Mouse (Mus musculus) gastrocnemius, postnatal 10 days (tissue): ENCODE data around the gene Lrrn4. TPM values are rescaled to one million over a fixed set of nuclear protein-coding genes. Genes with fewer than 3 reads are reported as not detected.

Source experiments
- DNase-seq: peaks from one replicate; pipeline ENCODE4 v3.0.0; 2021; ENCODE audit warnings: mixed read lengths
- long read RNA-seq, 2 experiments: library from polyadenylated mRNA; stranded (forward); transcript quantifications; one replicate each; pipeline ENCODE4 v2.0.0; 2021
- total RNA-seq, 2 experiments: library from RNA; stranded (reverse); gene quantifications; 2 replicates each; pipeline ENCODE4 v1.2.3; 2021

The Lrrn4 gene
- total RNA-seq, result under 1 TPM; 0.07 to 0.09 TPM
- long read RNA-seq, experiment 1, result 0 reads
- long read RNA-seq, experiment 2, result 0 reads

GRCm38 (mm10) chr2:132880844-132881645 is at the start of gene Lrrn4:
Gene Lrrn4 (minus strand): TSS chr2:132880891.
- no peak for DNase-seq

- no peak for DNase-seq
Observed at GRCm38 (mm10) chr2:132928999-132929398, 48.3 kb upstream of the Lrrn4 start.

GRCm38 (mm10) chr2:132927871-132928270 is 47.2 kb upstream of the Lrrn4 start:
- no peak for DNase-seq

- no peak for DNase-seq
Observed at GRCm38 (mm10) chr2:132927298-132927697, 46.6 kb upstream of the Lrrn4 start.

DNA sequence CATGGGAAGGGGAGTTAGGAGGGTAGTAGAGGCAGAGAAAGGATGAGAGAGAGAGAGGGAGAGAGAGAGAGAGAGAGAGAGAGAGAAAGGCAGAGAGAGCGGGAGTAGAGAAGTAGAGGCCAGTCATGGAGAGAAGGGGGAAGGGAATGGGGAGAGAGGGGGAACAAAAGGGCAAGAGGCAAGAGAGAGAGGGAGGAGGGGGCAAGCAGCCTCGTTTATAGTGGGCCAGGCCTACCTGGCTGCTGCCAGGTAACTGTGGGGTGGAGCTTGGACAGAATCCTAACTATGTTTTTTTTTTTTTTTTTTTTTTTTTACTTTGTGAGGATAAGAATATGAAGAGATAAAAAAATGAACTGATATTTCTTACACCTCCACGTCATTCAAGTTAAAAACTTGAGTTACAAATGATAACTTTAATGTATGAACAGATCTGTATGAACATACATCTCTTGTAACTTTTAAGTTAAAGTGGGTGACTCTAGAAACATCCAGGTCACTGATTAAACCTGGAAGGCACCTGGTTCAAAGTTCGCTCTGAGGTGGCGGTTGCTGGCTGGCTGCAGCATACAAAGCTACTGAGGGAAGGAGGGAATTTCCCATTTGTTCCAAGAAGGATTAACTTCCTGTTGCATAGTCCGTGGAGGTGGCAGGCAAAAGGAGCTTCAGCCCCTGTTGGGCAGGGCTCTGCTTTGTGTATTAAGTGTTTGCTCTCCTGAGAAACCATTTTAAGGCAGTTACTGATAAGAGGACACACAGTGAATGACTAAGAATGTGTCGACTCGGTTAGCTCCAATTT is 42.8 kb upstream of the Lrrn4 start:
- DNase-seq, result no peak

- no peak for DNase-seq
Observed at GRCm38 (mm10) chr2:132922076-132922873, 41.6 kb upstream of the Lrrn4 start.

DNA sequence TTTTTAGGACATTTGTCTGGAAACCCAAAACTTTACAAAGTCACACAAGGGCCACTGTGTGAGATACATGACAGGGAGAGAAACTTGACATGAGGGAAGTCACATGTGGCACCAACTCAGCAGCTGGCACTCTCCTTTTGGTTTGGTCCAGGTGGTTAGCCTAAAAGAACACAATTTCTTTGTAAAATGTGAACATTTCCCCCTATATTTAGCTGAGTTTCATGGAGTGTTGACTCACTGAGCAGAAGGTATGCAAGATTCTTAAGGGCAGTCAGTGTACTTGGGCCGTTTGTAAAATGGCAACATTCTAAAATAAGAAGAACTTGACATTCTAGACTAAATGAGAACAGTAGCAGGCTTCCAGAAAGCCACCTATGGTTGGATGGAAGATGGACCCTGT is 34.1 kb upstream of the Lrrn4 start:
- no peak for DNase-seq

- peak; percentile 17 for DNase-seq
Observed at GRCm38 (mm10) chr2:132906763-132907162, 26.1 kb upstream of the Lrrn4 start.

DNA sequence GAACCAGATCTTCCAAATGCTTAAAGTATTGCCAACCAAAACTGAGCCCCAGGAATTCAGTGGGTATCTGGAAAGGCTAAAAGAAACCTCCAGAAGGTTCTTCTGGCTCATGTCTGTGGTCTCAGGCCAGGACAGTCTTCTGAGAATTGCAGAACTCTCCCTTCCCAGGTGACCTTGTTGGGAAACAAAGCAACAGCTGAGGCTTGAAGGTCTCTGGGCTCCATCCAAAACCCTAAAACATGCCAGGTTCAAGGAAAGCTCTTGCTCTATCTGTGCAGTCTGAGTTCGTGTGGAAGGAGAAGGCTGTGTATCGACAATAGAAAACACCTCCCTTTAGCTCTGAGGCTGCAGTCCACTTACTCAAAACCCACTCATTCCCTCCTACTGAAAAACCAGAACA is 24.3 kb upstream of the Lrrn4 start:
- DNase-seq, result no peak

DNA sequence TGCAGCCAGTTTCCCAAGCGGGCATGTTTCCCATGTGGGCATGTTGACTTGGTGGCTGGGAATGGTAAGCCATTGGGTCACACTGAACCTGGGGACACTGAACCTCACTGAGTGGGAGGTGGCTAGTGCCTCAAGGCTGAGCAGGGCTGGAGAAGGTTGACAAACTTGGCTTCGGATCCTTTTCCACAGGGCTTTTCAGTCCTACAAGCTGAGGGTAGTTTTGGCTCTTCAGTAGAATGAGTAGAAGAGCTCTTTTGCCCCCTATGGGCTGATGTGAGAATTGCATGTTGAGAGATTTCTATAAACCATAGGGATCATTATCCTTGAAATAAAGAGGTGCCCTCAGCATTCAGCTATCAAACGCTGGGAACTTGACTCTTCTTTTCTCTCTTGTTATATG is 22.8 kb upstream of the Lrrn4 start:
- DNase-seq, result peak; percentile 25

DNA sequence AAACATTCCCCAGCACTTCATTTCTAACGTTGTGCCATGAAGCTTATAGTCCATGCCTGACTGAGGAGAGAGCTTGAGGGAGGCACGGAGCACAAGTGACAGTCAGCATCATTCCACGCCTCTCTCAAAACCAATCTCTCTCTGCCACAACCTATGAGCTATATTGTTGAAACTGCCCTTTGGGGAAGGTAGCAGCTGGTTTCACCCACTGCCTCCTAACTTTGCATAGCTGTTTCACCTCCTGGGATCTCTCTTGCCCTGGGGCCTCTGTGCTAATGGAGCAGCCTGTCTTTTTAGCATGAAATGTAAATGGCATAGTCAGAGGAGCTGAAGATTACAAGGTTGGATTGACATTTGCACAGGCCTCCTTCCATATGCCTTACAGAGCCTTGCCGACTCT is 21.4 kb upstream of the Lrrn4 start:
- no peak for DNase-seq

DNA sequence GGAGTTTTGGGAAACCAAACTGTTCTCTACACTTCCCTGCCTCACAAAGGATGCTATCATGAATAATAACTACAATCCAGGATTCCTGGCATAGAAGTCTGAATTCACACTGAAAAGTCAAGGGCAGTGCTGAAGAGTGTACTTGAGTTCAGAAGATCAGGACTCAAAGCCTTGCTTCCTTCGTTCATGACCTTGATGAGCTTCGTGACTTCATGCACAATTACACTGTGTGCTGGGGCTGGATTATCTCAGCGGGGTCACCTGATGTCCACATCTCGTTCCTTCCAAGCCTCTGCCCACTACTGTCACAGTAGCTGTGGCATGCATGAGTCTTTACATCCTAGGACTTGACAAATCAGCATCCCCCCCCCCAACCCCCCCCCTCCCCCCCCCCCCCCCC is 20.9 kb upstream of the Lrrn4 start:
- no peak for DNase-seq

DNA sequence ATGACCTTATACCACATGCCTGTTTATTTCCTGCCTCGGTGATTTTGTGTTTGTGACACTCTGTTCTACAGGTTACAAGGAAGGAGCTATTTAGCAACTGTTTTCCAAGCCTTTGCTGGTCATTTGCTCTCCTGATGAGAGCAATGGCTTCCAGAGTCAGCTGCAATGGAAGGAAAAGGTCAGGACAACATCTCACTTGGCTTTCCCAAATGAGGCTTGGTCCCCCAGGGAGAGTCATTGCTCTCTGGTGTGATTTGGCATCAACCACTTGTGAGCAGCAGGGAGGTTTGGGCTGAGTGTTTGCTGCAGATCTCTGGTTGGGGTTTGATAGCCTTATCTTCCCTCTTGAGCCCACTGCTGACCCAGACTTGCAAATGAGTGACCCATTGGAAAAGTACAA is 19.9 kb upstream of the Lrrn4 start:
- DNase-seq, result no peak

DNA sequence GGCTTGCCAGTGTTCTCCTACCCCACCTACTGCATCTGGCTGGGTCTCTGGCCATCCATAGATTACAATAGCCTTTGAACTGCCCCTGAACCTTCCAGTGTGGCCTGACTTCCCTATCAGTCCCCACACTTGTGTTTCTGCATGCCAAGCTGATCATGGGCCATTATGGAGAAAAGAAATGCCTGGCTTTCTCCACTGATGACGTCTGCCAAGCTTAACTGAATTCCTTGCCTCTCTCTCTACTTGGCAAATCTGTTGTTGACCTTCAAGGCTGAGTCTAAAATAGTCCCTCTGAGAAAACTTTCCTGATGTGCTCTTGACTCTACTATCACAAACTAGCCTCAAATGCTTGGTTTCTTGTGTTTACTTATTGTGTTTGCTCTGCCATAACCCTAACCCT is 17.5 kb upstream of the Lrrn4 start:
- no peak for DNase-seq

DNA sequence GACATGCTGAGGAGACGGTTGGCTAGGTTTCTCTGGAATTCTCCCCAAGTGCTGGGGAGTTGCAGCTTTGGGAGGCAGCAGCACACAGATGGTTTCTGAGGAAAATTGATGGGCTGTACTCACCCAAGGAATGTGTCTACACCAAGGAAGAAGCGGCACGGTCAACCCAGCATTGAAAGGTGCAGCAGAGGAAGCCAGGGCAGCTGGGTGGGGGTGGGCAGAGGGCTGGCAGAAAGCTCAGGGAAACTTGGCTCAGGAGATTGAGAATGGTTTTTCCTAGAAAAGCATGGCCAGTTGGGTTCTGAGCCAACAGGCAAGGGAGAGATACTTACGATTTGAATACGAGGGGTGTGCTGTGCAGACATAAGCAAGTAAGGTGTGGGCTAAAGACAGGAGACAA is 13.1 kb upstream of the Lrrn4 start:
- DNase-seq, result no peak

- DNase-seq, result no peak
Observed at GRCm38 (mm10) chr2:132885312-132885711, 4.6 kb upstream of the Lrrn4 start.

- no peak for DNase-seq
Observed at GRCm38 (mm10) chr2:132884303-132884967, 3.7 kb upstream of the Lrrn4 start.

DNA sequence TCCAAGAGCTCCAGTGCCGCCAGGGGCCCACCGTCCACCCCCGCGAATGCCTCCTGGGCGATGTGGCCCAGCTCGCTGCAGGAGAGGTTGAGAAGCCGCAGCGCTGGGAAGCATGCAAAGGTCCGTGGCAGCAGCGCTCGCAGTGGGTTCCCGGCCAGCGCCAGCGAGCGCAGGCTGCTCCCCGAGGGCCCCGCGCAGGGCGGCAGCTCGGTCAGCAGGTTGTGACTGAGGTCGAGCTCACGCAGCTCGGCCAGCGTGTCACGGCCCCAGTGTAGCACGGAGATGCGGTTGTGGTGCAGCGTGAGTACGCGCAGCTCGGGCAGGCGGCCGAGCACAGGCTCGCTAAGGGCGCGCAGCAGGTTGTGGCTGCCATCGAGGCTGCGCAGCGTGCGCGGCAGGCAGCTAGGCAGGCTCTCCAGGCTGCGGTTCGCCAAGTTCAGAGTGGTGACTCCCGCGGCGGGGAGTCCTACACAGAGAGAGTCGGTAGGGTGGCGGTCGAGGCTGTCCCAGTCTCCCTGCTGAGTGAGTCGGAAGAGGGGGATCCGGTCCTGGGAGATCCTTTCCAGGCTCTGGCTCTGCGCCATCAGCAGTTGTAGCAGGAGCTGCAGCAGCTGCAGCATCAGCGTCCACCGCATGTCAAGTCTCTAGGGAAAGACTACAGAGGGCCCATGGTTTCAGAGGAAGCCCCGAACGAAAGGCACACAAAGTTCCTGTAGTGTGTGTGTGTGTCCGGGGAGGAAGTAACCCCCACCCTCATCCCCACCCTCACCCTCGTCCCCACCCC is 1.2 kb downstream of the Lrrn4 start:
- peak; percentile 50 for DNase-seq

DNA sequence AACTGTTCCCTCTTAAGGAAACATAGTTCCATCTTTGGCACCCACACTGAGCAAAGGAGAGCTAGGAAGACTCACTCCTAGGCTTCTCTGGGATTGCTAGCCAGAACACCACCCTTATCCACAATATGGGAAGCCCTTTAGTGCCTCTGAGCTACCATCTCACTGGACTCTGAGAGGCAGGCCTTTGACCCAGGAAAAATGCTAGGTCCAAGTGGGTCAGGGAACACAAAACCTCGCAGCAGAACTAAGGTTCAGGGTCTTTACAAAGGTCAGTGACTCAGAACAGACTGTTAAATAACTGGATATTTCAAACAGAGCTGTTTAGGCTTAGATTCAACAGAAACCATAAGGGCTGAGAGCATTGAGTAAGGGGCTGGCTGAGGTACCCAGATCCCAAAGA is 3.7 kb downstream of the Lrrn4 start:
- DNase-seq, result no peak

DNA sequence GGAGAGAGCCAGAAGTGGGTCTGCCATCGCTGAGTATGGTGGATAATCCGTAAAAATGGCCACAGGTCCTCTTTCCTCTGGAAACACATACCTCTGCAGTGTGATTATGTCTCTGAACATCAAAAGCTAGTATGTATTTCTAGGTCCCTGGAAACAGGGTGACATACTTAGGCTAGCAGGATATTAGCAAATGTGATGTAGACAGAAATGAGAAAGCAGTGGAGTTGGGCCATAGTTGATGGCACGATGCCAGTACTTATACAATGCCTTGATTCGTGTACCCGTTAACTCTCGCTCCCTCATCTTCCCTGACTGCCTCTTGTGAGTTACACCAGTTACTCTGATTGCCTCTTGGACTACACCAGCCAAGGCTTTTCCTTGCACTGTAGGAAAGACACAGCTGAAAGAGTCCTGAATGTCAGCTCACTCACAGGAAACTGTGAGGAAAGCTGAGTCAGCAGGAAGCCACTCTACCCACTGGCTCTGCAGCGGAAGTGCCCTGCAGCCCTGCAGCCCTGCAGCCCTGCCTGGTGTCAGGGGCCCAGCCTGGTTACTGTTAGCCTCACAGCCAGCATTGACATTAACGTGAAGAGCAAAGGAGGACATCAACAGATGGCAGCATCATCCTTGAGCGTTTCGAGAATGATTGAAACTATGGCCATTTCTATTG is 6.9 kb downstream of the Lrrn4 start:
- no peak for DNase-seq

DNA sequence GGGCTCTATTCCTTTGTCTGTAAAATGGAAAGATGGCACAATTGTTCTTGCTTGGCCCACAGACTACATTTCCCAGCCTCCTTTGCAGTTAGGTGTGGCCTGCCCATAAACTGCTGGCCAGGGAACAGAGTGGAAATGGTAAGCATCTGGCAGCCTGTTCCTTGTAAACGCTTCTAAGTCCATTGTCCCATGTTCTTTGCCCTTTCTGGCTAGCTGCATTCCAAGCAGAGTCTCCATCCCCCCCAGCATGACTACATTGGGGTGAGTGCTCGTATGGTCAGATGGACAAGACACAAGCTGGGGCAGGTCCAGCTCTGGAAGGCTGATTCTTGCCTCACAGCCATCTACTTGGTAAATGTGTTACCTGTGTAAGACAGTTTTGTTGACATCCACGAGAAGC is 9.0 kb downstream of the Lrrn4 start:
- no peak for DNase-seq
